Comparison of ENCODE assay signal across 7 mouse cellular contexts in genomic region chr12:52895672-52896460, GRCm38 (mm10).
A peak's percentile ranks its signal among the peaks of the same experiment; 100 is the strongest.
DNase-seq lines count a peak whose midpoint lies in the region; TF ChIP-seq lines count a peak whose summit lies in the region.

No protein-coding gene starts in this region.

- TF ChIP-seq RAD21 in MEL (IDR thresholded peaks at IDR 0.05; ENCODE audit: low read depth, low read length): peak; percentile 55

- H3K36me3 ChIP-seq in MEL (ENCODE audit: control insufficient read depth in 1 of 2, insufficient read depth in 2 of 2, low read length in 2 of 2): no peaks in the 10 kb centered on the region

- no peak for TF ChIP-seq EP300 in MEL (IDR thresholded peaks at IDR 0.05; ENCODE audit: low read depth in 1 of 2, low read length in 2 of 2)

- no peaks in the 10 kb centered on the region for H3K79me2 ChIP-seq in MEL (ENCODE audit: control insufficient read depth, insufficient read depth, low read length, poor library complexity)

- DNase-seq in MEL (ENCODE audit: low read depth, low spot score): peak; percentile 6
- peak; percentile 93 for DNase-seq in brain, adult 2 months (ENCODE audit: low read depth, low spot score)
- DNase-seq in fibroblast of lung, adult 2 months (ENCODE audit: low read depth): peak; percentile 74
- peak; percentile 77 to 80 for DNase-seq in heart, postnatal 10 days
- DNase-seq in layer of hippocampus, adult 11-12 months (ENCODE audit: low spot score): peak; percentile 72
- DNase-seq in lung, postnatal 14 days: peak; percentile 50
- DNase-seq in right cerebral cortex, postnatal 10 days (ENCODE audit: low spot score in 2 of 2): peak; percentile 76 to 78

- intact Hi-C loops in heart, postnatal 10 days (cut with DNase I): loop anchor here (2.0 to 10.0 kb wide), 6 partner anchors 61 to 884 kb away; partner anchors contain the start of gene Arhgap5

- peak in 2 of 3 experiments; percentile 11 to 47; a peak in 2 of 6 replicates for TF ChIP-seq CTCF in MEL (IDR thresholded peaks at IDR 0.05 in 2 of 3, conservative IDR thresholded peaks at IDR 0.05 in 1 of 3; ENCODE audit: control insufficient read depth in 1 of 3, insufficient read depth in 1 of 3, low read depth in 2 of 3, low read length in 3 of 3, poor library complexity in 1 of 3, severe bottlenecking in 1 of 3)

- no peak for TF ChIP-seq POLR2A in MEL (IDR thresholded peaks at IDR 0.05; ENCODE audit: control insufficient read depth in 1 of 2, insufficient read depth in 1 of 2, low read depth in 1 of 2, low read length in 2 of 2, poor library complexity in 1 of 2)

- no peaks in the 10 kb centered on the region for H3K9me3 ChIP-seq in MEL (replicated peaks; ENCODE audit: insufficient read depth, low read length)

- H3K4me1 ChIP-seq in MEL (ENCODE audit: control insufficient read depth in 1 of 2, insufficient read depth in 2 of 2, low read length in 2 of 2): no peaks in the 10 kb centered on the region

- no peak overlapping the region for H3K9ac ChIP-seq in MEL (ENCODE audit: control insufficient read depth, low read depth, low read length, poor library complexity, severe bottlenecking)

- no peaks in the 10 kb centered on the region for H3K27me3 ChIP-seq in MEL (ENCODE audit: control insufficient read depth in 1 of 2, insufficient read depth in 2 of 2, low read length in 2 of 2)

- no peak overlapping the region for H3K4me3 ChIP-seq in MEL (ENCODE audit: control insufficient read depth in 1 of 2, insufficient read depth in 1 of 2, low read depth in 2 of 2, low read length in 2 of 2)

- no peak overlapping the region for H3K27ac ChIP-seq in MEL (ENCODE audit: control insufficient read depth, low read depth, low read length)

TF ChIP-seq in MEL, 35 proteins besides CTCF, POLR2A, EP300 and RAD21:
- no peak for TF ChIP-seq E2F4 (IDR thresholded peaks at IDR 0.05; ENCODE audit: borderline replicate concordance, low read depth, low read length)
- peak; percentile 32 for TF ChIP-seq SMC3 (IDR thresholded peaks at IDR 0.05; ENCODE audit: low read depth, low read length)
- peak; percentile 22; the same call in 1 of the 2 replicates for TF ChIP-seq ZC3H11A (IDR thresholded peaks at IDR 0.05; ENCODE audit: low read depth, low read length)
- TF ChIP-seq ZNF384 (IDR thresholded peaks at IDR 0.05; ENCODE audit: low read depth, low read length): peak; percentile 68
TF ChIP-seq in MEL: peak in this region for 3.

Comparison
In these comparisons a context has a peak if more than half of its experiments do, and no peak if none do; other contexts are left out.
1. DNase-seq: peak in every context shown above with its lines; median percentile 93 in brain, adult 2 months; 78 in heart, postnatal 10 days; 77 in right cerebral cortex, postnatal 10 days; 74 in fibroblast of lung, adult 2 months; 72 in layer of hippocampus, adult 11-12 months; 50 in lung, postnatal 14 days; 6 in MEL.